Mouse (Mus musculus) urinary bladder, postnatal 25 days (tissue): Measurements from ENCODE around the gene Platr17.
"Not testable (repeated sequence)": the region's sequence is repeated elsewhere in the genome, so short reads cannot be mapped to it uniquely, and the experiment has no call there.

Source experiments
- DNase-seq: peaks from one replicate; pipeline ENCODE4 v3.0.0; 2022; ENCODE audit warnings: low spot score

Gene Platr17

GRCm38 (mm10) chr17:33904835-33905234, at the start of gene Platr17:
Platr17 (plus strand) TSS chr17:33905135.
- not testable (repeated sequence) for DNase-seq

GRCm38 (mm10) chr17:33857816-33858215, 47.1 kb upstream of the Platr17 start:
- no peak for DNase-seq

- DNase-seq = peak; percentile 11
Observed at GRCm38 (mm10) chr17:33865330-33866030, 39.5 kb upstream of the Platr17 start.

- not testable (repeated sequence) for DNase-seq
Observed at GRCm38 (mm10) chr17:33873537-33873936, 31.4 kb upstream of the Platr17 start, which contains the start of gene Gm7029. Gm7029 (plus strand) TSS chr17:33873837.

GRCm38 (mm10) chr17:33874411-33874810, 30.5 kb upstream of the Platr17 start:
- no peak for DNase-seq

- not testable (repeated sequence) for DNase-seq
Observed at GRCm38 (mm10) chr17:33875797-33876196, 29.1 kb upstream of the Platr17 start.

GRCm38 (mm10) chr17:33884320-33884719, 20.6 kb upstream of the Platr17 start:
- DNase-seq = not testable (repeated sequence)

- not testable (repeated sequence) for DNase-seq
Observed at GRCm38 (mm10) chr17:33887802-33888201, 17.1 kb upstream of the Platr17 start.

- not testable (repeated sequence) for DNase-seq
Observed at GRCm38 (mm10) chr17:33888230-33888629, 16.7 kb upstream of the Platr17 start.

GRCm38 (mm10) chr17:33889941-33890532, 14.9 kb upstream of the Platr17 start:
- not testable (repeated sequence) for DNase-seq

- peak; percentile 98 for DNase-seq
Observed at GRCm38 (mm10) chr17:33890533-33891059, 14.3 kb upstream of the Platr17 start, which contains the start of gene Kifc1. Kifc1 (minus strand) TSS chr17:33890661.

GRCm38 (mm10) chr17:33891357-33891756, 13.6 kb upstream of the Platr17 start:
- DNase-seq = no peak

- DNase-seq = not testable (repeated sequence)
Observed at GRCm38 (mm10) chr17:33891892-33892291, 13.0 kb upstream of the Platr17 start.

- no peak for DNase-seq
Observed at GRCm38 (mm10) chr17:33892429-33892828, 12.5 kb upstream of the Platr17 start.

- not testable (repeated sequence) for DNase-seq
Observed at GRCm38 (mm10) chr17:33893011-33893410, 11.9 kb upstream of the Platr17 start.

- no peak for DNase-seq
Observed at GRCm38 (mm10) chr17:33897114-33897794, 7.7 kb upstream of the Platr17 start.

GRCm38 (mm10) chr17:33898193-33898592, 6.7 kb upstream of the Platr17 start:
- not testable (repeated sequence) for DNase-seq

GRCm38 (mm10) chr17:33899642-33900041, 5.3 kb upstream of the Platr17 start:
- no peak for DNase-seq

- DNase-seq = no peak
Observed at GRCm38 (mm10) chr17:33900281-33900988, 4.5 kb upstream of the Platr17 start.

- DNase-seq = no peak
Observed at GRCm38 (mm10) chr17:33900989-33901314, 4.0 kb upstream of the Platr17 start.

- no peak for DNase-seq
Observed at GRCm38 (mm10) chr17:33901653-33902052, 3.3 kb upstream of the Platr17 start.

- DNase-seq = no peak
Observed at GRCm38 (mm10) chr17:33902079-33902478, 2.9 kb upstream of the Platr17 start.
